Mouse (Mus musculus): ENCODE results near the gene Hnrnpk. TPM values are rescaled to one million over a fixed set of nuclear protein-coding genes. Genes with fewer than 3 reads are reported as not detected.
"Not testable (repeated sequence)": the region's sequence is repeated elsewhere in the genome, so short reads cannot be mapped to it uniquely, and the experiment has no call there.

The Hnrnpk gene
- 552 and 570 TPM in 2 replicates for polyA plus RNA-seq (2015; fragmentation: Nextera tagmentation; extraction: Ambion mirVana)

- H3K27me3 ChIP-seq (ENCODE audit: control insufficient read depth, insufficient read depth, low read length); ATAC-seq (ENCODE audit: low FRiP score, low TSS enrichment); H3K9me3 ChIP-seq (ENCODE audit: control insufficient read depth, low read length); DNase-seq (ENCODE audit: low spot score); H3K36me3 ChIP-seq (ENCODE audit: control insufficient read depth, insufficient read depth, low read length); H3K4me1 ChIP-seq (replicated peaks; ENCODE audit: control insufficient read depth, insufficient read depth): not testable (repeated sequence)
- peak within 1 kb of the TSS; percentile 100 for H3K4me3 ChIP-seq (ENCODE audit: low read depth, low read length)
- WGBS = 9% methylated on average over 16 of the region's 17 CpGs
- peak within 1 kb of the TSS; percentile 60 for H3K4me2 ChIP-seq (replicated peaks; ENCODE audit: low read depth)
- H3K9ac ChIP-seq (ENCODE audit: low read length) = peak within 1 kb of the TSS; percentile 99
- peak within 1 kb of the TSS; percentile 99 for H3K27ac ChIP-seq (replicated peaks)
These were observed at the start of gene Hnrnpk for GRCm38 (mm10) chr13:58403243-58403642. Gene Hnrnpk (minus strand): TSS chr13:58403343.

- whole genome bisulfite sequencing = 66% methylated on average over 4 of the region's 4 CpGs
- H3K4me2 ChIP-seq (replicated peaks; ENCODE audit: low read depth) = no peak overlapping the region
- H3K9me3 ChIP-seq (ENCODE audit: control insufficient read depth, low read length) = no peaks in the 10 kb centered on the region
- H3K27me3 ChIP-seq (ENCODE audit: control insufficient read depth, insufficient read depth, low read length) = no peaks in the 10 kb centered on the region
- H3K27ac ChIP-seq (replicated peaks) = no peak overlapping the region
- no peaks in the 10 kb centered on the region for H3K4me1 ChIP-seq (replicated peaks; ENCODE audit: control insufficient read depth, insufficient read depth)
- no peak overlapping the region for H3K4me3 ChIP-seq (ENCODE audit: low read depth, low read length)
- H3K36me3 ChIP-seq (ENCODE audit: control insufficient read depth, insufficient read depth, low read length) = no peaks in the 10 kb centered on the region
- no peak for TF ChIP-seq EP300 (optimal IDR thresholded peaks at IDR 0.05)
- no peak for TF ChIP-seq CTCF (IDR thresholded peaks at IDR 0.05; ENCODE audit: low read depth)
- no peak overlapping the region for H3K9ac ChIP-seq (ENCODE audit: low read length)
- DNase-seq (ENCODE audit: low spot score) (no peak), ATAC-seq (ENCODE audit: low FRiP score, low TSS enrichment) (no peak)
These were observed 49.1 kb upstream of the Hnrnpk start for GRCm38 (mm10) chr13:58452246-58452645.

- WGBS = 79% methylated on average over 22 of the region's 22 CpGs
These were observed 47.5 kb upstream of the Hnrnpk start for GRCm38 (mm10) chr13:58450459-58451182.

GRCm38 (mm10) chr13:58446541-58446940, 43.4 kb upstream of the Hnrnpk start:
- Histone ChIP-seq H3K4me2 (replicated peaks; ENCODE audit: low read depth) (no peak overlapping the region), H3K4me3 (ENCODE audit: low read depth, low read length) (no peak overlapping the region), H3K9ac (ENCODE audit: low read length) (no peak overlapping the region), H3K36me3 (ENCODE audit: control insufficient read depth, insufficient read depth, low read length) (no peaks in the 10 kb centered on the region), H3K27me3 (ENCODE audit: control insufficient read depth, insufficient read depth, low read length) (no peaks in the 10 kb centered on the region), H3K9me3 (ENCODE audit: control insufficient read depth, low read length) (no peaks in the 10 kb centered on the region), H3K27ac (replicated peaks) (no peak overlapping the region), H3K4me1 (replicated peaks; ENCODE audit: control insufficient read depth, insufficient read depth) (no peaks in the 10 kb centered on the region)
- DNase-seq (ENCODE audit: low spot score) = no peak
- no peak for ATAC-seq (ENCODE audit: low FRiP score, low TSS enrichment)
- WGBS = 78% methylated on average over 2 of the region's 2 CpGs
- TF ChIP-seq CTCF (IDR thresholded peaks at IDR 0.05; ENCODE audit: low read depth) (no peak), EP300 (optimal IDR thresholded peaks at IDR 0.05) (no peak)

More at GRCm38 (mm10) chr13:58450459-58451182, 47.5 kb upstream of the Hnrnpk start:
- no peaks in the 10 kb centered on the region for H3K4me1 ChIP-seq (replicated peaks; ENCODE audit: control insufficient read depth, insufficient read depth)
- H3K27ac ChIP-seq (replicated peaks) = no peak overlapping the region
- no peaks in the 10 kb centered on the region for H3K27me3 ChIP-seq (ENCODE audit: control insufficient read depth, insufficient read depth, low read length)
- no peak overlapping the region for H3K9ac ChIP-seq (ENCODE audit: low read length)
- H3K36me3 ChIP-seq (ENCODE audit: control insufficient read depth, insufficient read depth, low read length) = no peaks in the 10 kb centered on the region
- H3K9me3 ChIP-seq (ENCODE audit: control insufficient read depth, low read length) = no peaks in the 10 kb centered on the region
- H3K4me3 ChIP-seq (ENCODE audit: low read depth, low read length) = no peak overlapping the region
- no peak for ATAC-seq (ENCODE audit: low FRiP score, low TSS enrichment)
- H3K4me2 ChIP-seq (replicated peaks; ENCODE audit: low read depth) = no peak overlapping the region
- DNase-seq (ENCODE audit: low spot score) = no peak
- no peak for TF ChIP-seq CTCF (IDR thresholded peaks at IDR 0.05; ENCODE audit: low read depth)
- TF ChIP-seq EP300 (optimal IDR thresholded peaks at IDR 0.05) = no peak

- DNase-seq (ENCODE audit: low spot score) (no peak), ATAC-seq (ENCODE audit: low FRiP score, low TSS enrichment) (no peak)
- TF ChIP-seq EP300 (optimal IDR thresholded peaks at IDR 0.05) (no peak), CTCF (IDR thresholded peaks at IDR 0.05; ENCODE audit: low read depth) (no peak)
- no peak overlapping the region for H3K4me2 ChIP-seq (replicated peaks; ENCODE audit: low read depth)
- no peak overlapping the region for H3K4me3 ChIP-seq (ENCODE audit: low read depth, low read length)
- no peaks in the 10 kb centered on the region for H3K9me3 ChIP-seq (ENCODE audit: control insufficient read depth, low read length)
- WGBS = 26% methylated on average over 7 of the region's 7 CpGs
- no peaks in the 10 kb centered on the region for H3K27me3 ChIP-seq (ENCODE audit: control insufficient read depth, insufficient read depth, low read length)
- H3K36me3 ChIP-seq (ENCODE audit: control insufficient read depth, insufficient read depth, low read length) = no peaks in the 10 kb centered on the region
- H3K27ac ChIP-seq (replicated peaks) = no peak overlapping the region
- no peak overlapping the region for H3K9ac ChIP-seq (ENCODE audit: low read length)
- no peaks in the 10 kb centered on the region for H3K4me1 ChIP-seq (replicated peaks; ENCODE audit: control insufficient read depth, insufficient read depth)
These were observed 40.6 kb upstream of the Hnrnpk start for GRCm38 (mm10) chr13:58443787-58444186.

GRCm38 (mm10) chr13:58443326-58443725, 40.2 kb upstream of the Hnrnpk start:
- no peak for TF ChIP-seq CTCF (IDR thresholded peaks at IDR 0.05; ENCODE audit: low read depth)
- no peak for TF ChIP-seq EP300 (optimal IDR thresholded peaks at IDR 0.05)
- Histone ChIP-seq H3K4me3 (ENCODE audit: low read depth, low read length) (no peak overlapping the region), H3K36me3 (ENCODE audit: control insufficient read depth, insufficient read depth, low read length) (no peaks in the 10 kb centered on the region), H3K9me3 (ENCODE audit: control insufficient read depth, low read length) (no peaks in the 10 kb centered on the region), H3K27ac (replicated peaks) (no peak overlapping the region), H3K27me3 (ENCODE audit: control insufficient read depth, insufficient read depth, low read length) (no peaks in the 10 kb centered on the region), H3K4me1 (replicated peaks; ENCODE audit: control insufficient read depth, insufficient read depth) (no peaks in the 10 kb centered on the region), H3K4me2 (replicated peaks; ENCODE audit: low read depth) (no peak overlapping the region), H3K9ac (ENCODE audit: low read length) (no peak overlapping the region)
- no peak for DNase-seq (ENCODE audit: low spot score)
- WGBS = 70% methylated on average over 4 of the region's 4 CpGs
- no peak for ATAC-seq (ENCODE audit: low FRiP score, low TSS enrichment)

All from stomach, postnatal 0 days (tissue).